Mouse (Mus musculus): Measurements from ENCODE around the gene Nipsnap1. TPM values are rescaled to one million over a fixed set of nuclear protein-coding genes. Genes with fewer than 3 reads are reported as not detected.

Nipsnap1 gene
- polyA plus RNA-seq, 1 experiment from 2014 or later, result 75.2 TPM

- peak overlapping the region; percentile 76 for H3K4me2 ChIP-seq (replicated peaks)
- ATAC-seq (ENCODE audit: low FRiP score, low read depth), result no peak
- H3K36me3 ChIP-seq, result 0 out of 2 replicates have a peak, but pooled peaks cover 8% of the 10 kb centered on the region
- H3K4me1 ChIP-seq, result peaks cover 16% of the 10 kb centered on the region
- H3K27me3 ChIP-seq, result no peaks in the 10 kb centered on the region
- peak overlapping the region; percentile 99 for H3K4me3 ChIP-seq
- H3K27ac ChIP-seq, result peak overlapping the region; percentile 84
- H3K9ac ChIP-seq, result peak overlapping the region; percentile 95
- WGBS, result under 1% methylated on average over 50 of the region's 50 CpGs
- no peaks in the 10 kb centered on the region for H3K9me3 ChIP-seq
Measured at GRCm38 (mm10) chr11:4848483-4849248, 25.1 kb upstream of the Nipsnap1 start.

GRCm38 (mm10) chr11:4849258-4849943 lies 24.4 kb upstream of the Nipsnap1 start, which contains the start of gene Nf2:
Gene Nf2, minus strand, starts transcription at chr11:4849536.
- peaks cover 16% of the 10 kb centered on the region for H3K4me1 ChIP-seq
- H3K4me2 ChIP-seq (replicated peaks), result peak within 1 kb of the TSS; percentile 76
- peak; percentile 99 for ATAC-seq (ENCODE audit: low FRiP score, low read depth)
- H3K9me3 ChIP-seq, result no peaks in the 10 kb centered on the region
- 0 out of 2 replicates have a peak, but pooled peaks cover 8% of the 10 kb centered on the region for H3K36me3 ChIP-seq
- peak within 1 kb of the TSS; percentile 99 for H3K4me3 ChIP-seq
- no peaks in the 10 kb centered on the region for H3K27me3 ChIP-seq
- WGBS, result under 1% methylated on average over 54 of the region's 60 CpGs
- H3K9ac ChIP-seq, result peak within 1 kb of the TSS; percentile 95
- H3K27ac ChIP-seq, result peak within 1 kb of the TSS; percentile 84

DNA sequence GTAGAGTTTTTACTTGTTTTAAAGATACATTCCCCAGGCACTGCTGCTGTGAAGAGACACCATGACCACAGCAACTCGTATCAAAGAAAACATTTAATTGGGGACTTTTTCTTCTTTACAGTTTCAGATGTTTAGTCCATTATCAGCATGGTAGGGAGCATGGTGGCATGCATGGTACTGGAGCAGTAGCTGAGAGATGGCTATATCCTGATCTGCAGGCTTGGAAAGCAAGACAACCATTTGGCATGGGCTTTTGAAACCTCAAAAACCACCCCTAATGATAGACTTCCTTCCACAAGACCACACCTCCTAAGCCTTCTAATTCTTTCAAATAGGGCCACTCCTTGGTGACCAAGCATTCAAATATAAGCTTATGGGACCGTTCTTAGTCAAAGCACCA lies 23.3 kb upstream of the Nipsnap1 start:
- WGBS, result 92% methylated on average over 2 of the region's 2 CpGs
- Histone ChIP-seq H3K36me3 (0 out of 2 replicates have a peak, but pooled peaks cover 8% of the 10 kb centered on the region), H3K4me3 (no peak overlapping the region), H3K9ac (no peak overlapping the region), H3K9me3 (no peaks in the 10 kb centered on the region), H3K27me3 (no peaks in the 10 kb centered on the region), H3K4me2 (replicated peaks) (peak overlapping the region; percentile 58; the same call in 1 of the 2 replicates), H3K27ac (no peak overlapping the region), H3K4me1 (peaks cover 17% of the 10 kb centered on the region)
- no peak for ATAC-seq (ENCODE audit: low FRiP score, low read depth)

GRCm38 (mm10) chr11:4853021-4853420 lies 20.7 kb upstream of the Nipsnap1 start:
- no peak for ATAC-seq (ENCODE audit: low FRiP score, low read depth)
- Histone ChIP-seq H3K27ac (no peak overlapping the region), H3K9me3 (no peaks in the 10 kb centered on the region), H3K4me2 (replicated peaks) (no peak overlapping the region), H3K27me3 (no peaks in the 10 kb centered on the region), H3K36me3 (no peaks in the 10 kb centered on the region), H3K4me1 (peaks cover 5% of the 10 kb centered on the region), H3K9ac (no peak overlapping the region), H3K4me3 (no peak overlapping the region)

- no peak for ATAC-seq (ENCODE audit: low FRiP score, low read depth)
- Histone ChIP-seq H3K36me3 (no peaks in the 10 kb centered on the region), H3K9me3 (no peaks in the 10 kb centered on the region), H3K4me3 (no peak overlapping the region), H3K9ac (no peak overlapping the region), H3K4me2 (replicated peaks) (no peak overlapping the region), H3K27me3 (no peaks in the 10 kb centered on the region), H3K4me1 (0 out of 2 replicates have a peak, but pooled peaks cover 3% of the 10 kb centered on the region), H3K27ac (no peak overlapping the region)
- 89% methylated on average over 5 of the region's 5 CpGs for WGBS
Measured at GRCm38 (mm10) chr11:4854181-4854580, 19.6 kb upstream of the Nipsnap1 start.

DNA sequence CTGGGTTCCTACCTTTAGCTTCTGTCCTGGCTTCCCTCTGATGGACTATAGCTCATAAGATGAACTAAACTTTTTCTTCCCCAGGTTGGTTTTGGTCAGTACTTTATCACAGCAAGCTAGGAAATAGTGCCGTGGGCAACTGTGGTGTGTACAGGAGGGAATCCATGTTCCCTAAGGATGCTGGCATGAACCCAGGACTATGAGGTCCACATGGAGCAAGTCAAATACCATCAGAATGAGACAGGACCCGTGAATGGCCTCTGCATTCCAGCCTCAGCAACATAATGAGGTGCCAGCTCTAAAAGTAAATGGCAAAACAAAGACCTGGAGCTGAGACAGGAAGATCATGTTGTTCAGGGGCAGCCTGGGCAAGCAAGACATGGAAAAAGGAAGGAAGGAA lies 15.3 kb upstream of the Nipsnap1 start:
- 53% methylated on average over 2 of the region's 2 CpGs for WGBS
- Histone ChIP-seq H3K4me2 (replicated peaks) (no peak overlapping the region), H3K27ac (no peak overlapping the region), H3K4me1 (peaks cover 24% of the 10 kb centered on the region), H3K36me3 (no peaks in the 10 kb centered on the region), H3K9ac (no peak overlapping the region), H3K27me3 (no peaks in the 10 kb centered on the region), H3K9me3 (no peaks in the 10 kb centered on the region), H3K4me3 (no peak overlapping the region)
- ATAC-seq (ENCODE audit: low FRiP score, low read depth), result no peak

GRCm38 (mm10) chr11:4860986-4861385 lies 12.8 kb upstream of the Nipsnap1 start:
- Histone ChIP-seq H3K4me1 (peaks cover 21% of the 10 kb centered on the region), H3K9me3 (no peaks in the 10 kb centered on the region), H3K9ac (no peak overlapping the region), H3K27me3 (no peaks in the 10 kb centered on the region), H3K27ac (0 out of 2 replicates have a peak overlapping the region, but pooled peaks have one; percentile 88), H3K4me3 (no peak overlapping the region), H3K4me2 (replicated peaks) (no peak overlapping the region), H3K36me3 (no peaks in the 10 kb centered on the region)
- ATAC-seq (ENCODE audit: low FRiP score, low read depth), result no peak
- WGBS, result 74% methylated on average over 1 of the region's 1 CpGs

- Histone ChIP-seq H3K27me3 (no peaks in the 10 kb centered on the region), H3K4me2 (replicated peaks) (peak overlapping the region; percentile 30), H3K9ac (no peak overlapping the region), H3K9me3 (no peaks in the 10 kb centered on the region), H3K27ac (peak overlapping the region; percentile 88), H3K4me1 (peaks cover 21% of the 10 kb centered on the region), H3K36me3 (no peaks in the 10 kb centered on the region), H3K4me3 (0 out of 2 replicates have a peak overlapping the region, but pooled peaks have one; percentile 1)
- ATAC-seq (ENCODE audit: low FRiP score, low read depth), result peak; percentile 62; the same call in 1 of the 2 replicates
- WGBS, result 18% methylated on average over 11 of the region's 11 CpGs
Measured at GRCm38 (mm10) chr11:4861816-4862604, 11.7 kb upstream of the Nipsnap1 start.

- no peaks in the 10 kb centered on the region for H3K36me3 ChIP-seq
- WGBS, result 90% methylated on average over 1 of the region's 1 CpGs
- H3K9me3 ChIP-seq, result no peaks in the 10 kb centered on the region
- no peak overlapping the region for H3K4me3 ChIP-seq
- no peaks in the 10 kb centered on the region for H3K27me3 ChIP-seq
- peak overlapping the region; percentile 88; the same call in 1 of the 2 replicates for H3K27ac ChIP-seq
- no peak for ATAC-seq (ENCODE audit: low FRiP score, low read depth)
- no peak overlapping the region for H3K4me2 ChIP-seq (replicated peaks)
- peaks cover 21% of the 10 kb centered on the region for H3K4me1 ChIP-seq
- no peak overlapping the region for H3K9ac ChIP-seq
Measured at GRCm38 (mm10) chr11:4862730-4863129, 11.0 kb upstream of the Nipsnap1 start.

GRCm38 (mm10) chr11:4865645-4866251 lies 8.0 kb upstream of the Nipsnap1 start:
- H3K9ac ChIP-seq, result no peak overlapping the region
- H3K9me3 ChIP-seq, result no peaks in the 10 kb centered on the region
- no peaks in the 10 kb centered on the region for H3K36me3 ChIP-seq
- no peak for ATAC-seq (ENCODE audit: low FRiP score, low read depth)
- H3K4me1 ChIP-seq, result peaks cover 21% of the 10 kb centered on the region
- no peaks in the 10 kb centered on the region for H3K27me3 ChIP-seq
- H3K27ac ChIP-seq, result no peak overlapping the region
- WGBS, result 36% methylated on average over 10 of the region's 10 CpGs
- H3K4me3 ChIP-seq, result no peak overlapping the region
- no peak overlapping the region for H3K4me2 ChIP-seq (replicated peaks)

- Histone ChIP-seq H3K27me3 (no peaks in the 10 kb centered on the region), H3K4me2 (replicated peaks) (peak overlapping the region; percentile 78), H3K36me3 (peaks cover 12% of the 10 kb centered on the region), H3K27ac (no peak overlapping the region; the same call in 1 of the 2 replicates), H3K9me3 (no peaks in the 10 kb centered on the region), H3K4me1 (peaks cover 12% of the 10 kb centered on the region), H3K4me3 (peak overlapping the region; percentile 78), H3K9ac (peak overlapping the region; percentile 79)
- ATAC-seq (ENCODE audit: low FRiP score, low read depth), result 0 out of 2 replicates have a peak, but pooled peaks have one; percentile 48
- WGBS, result 8% methylated on average over 10 of the region's 10 CpGs
Measured at GRCm38 (mm10) chr11:4874551-4874950, 800 bp downstream of the Nipsnap1 start.
